Mouse (Mus musculus): ENCODE measurements around the gene Plcb2. TPM values are rescaled to one million over a fixed set of nuclear protein-coding genes. Genes with fewer than 3 reads are reported as not detected.

Gene Plcb2
- polyA plus RNA-seq, 1 experiment from 2014 or later = 1.4 TPM

- no peak overlapping the region for H3K9ac ChIP-seq (ENCODE audit: low read length)
- ATAC-seq (replicated peaks; ENCODE audit: low FRiP score, low TSS enrichment, low read depth) = no peak
- WGBS = 45% methylated on average over 4 of the region's 4 CpGs
- no peaks in the 10 kb centered on the region for H3K9me3 ChIP-seq (ENCODE audit: control insufficient read depth, low read length)
- no peak overlapping the region for H3K27ac ChIP-seq (ENCODE audit: low read depth)
- peaks cover 13% of the 10 kb centered on the region for H3K4me1 ChIP-seq (replicated peaks; ENCODE audit: control insufficient read depth, insufficient read depth, low read length)
- H3K27me3 ChIP-seq (replicated peaks; ENCODE audit: control insufficient read depth, insufficient read depth, low read length) = peaks cover 40% of the 10 kb centered on the region
- no peak for DNase-seq (ENCODE audit: low spot score)
- no peak overlapping the region for H3K4me2 ChIP-seq (ENCODE audit: low read length)
- H3K4me3 ChIP-seq (ENCODE audit: low read depth, low read length) = no peak overlapping the region
- no peaks in the 10 kb centered on the region for H3K36me3 ChIP-seq (ENCODE audit: control insufficient read depth, insufficient read depth, low read length)
Observed at GRCm38 (mm10) chr2:118714230-118714629, 14.0 kb downstream of the Plcb2 start.

GRCm38 (mm10) chr2:118713631-118714030 lies 14.6 kb downstream of the Plcb2 start:
- Histone ChIP-seq H3K9me3 (ENCODE audit: control insufficient read depth, low read length) (no peaks in the 10 kb centered on the region), H3K4me2 (ENCODE audit: low read length) (no peak overlapping the region), H3K27me3 (replicated peaks; ENCODE audit: control insufficient read depth, insufficient read depth, low read length) (peaks cover 41% of the 10 kb centered on the region), H3K36me3 (ENCODE audit: control insufficient read depth, insufficient read depth, low read length) (no peaks in the 10 kb centered on the region), H3K4me1 (replicated peaks; ENCODE audit: control insufficient read depth, insufficient read depth, low read length) (peaks cover 13% of the 10 kb centered on the region), H3K27ac (ENCODE audit: low read depth) (no peak overlapping the region), H3K9ac (ENCODE audit: low read length) (no peak overlapping the region), H3K4me3 (ENCODE audit: low read depth, low read length) (no peak overlapping the region)
- DNase-seq (ENCODE audit: low spot score) = no peak
- ATAC-seq (replicated peaks; ENCODE audit: low FRiP score, low TSS enrichment, low read depth) = no peak
- 83% methylated on average over 6 of the region's 6 CpGs for WGBS

GRCm38 (mm10) chr2:118711038-118711494 lies 17.2 kb downstream of the Plcb2 start:
- peaks cover 13% of the 10 kb centered on the region for H3K4me1 ChIP-seq (replicated peaks; ENCODE audit: control insufficient read depth, insufficient read depth, low read length)
- peak overlapping the region; percentile 34 for H3K4me3 ChIP-seq (ENCODE audit: low read depth, low read length)
- no peaks in the 10 kb centered on the region for H3K36me3 ChIP-seq (ENCODE audit: control insufficient read depth, insufficient read depth, low read length)
- ATAC-seq (replicated peaks; ENCODE audit: low FRiP score, low TSS enrichment, low read depth) (peak; percentile 77), DNase-seq (ENCODE audit: low spot score) (peak; percentile 82)
- no peaks in the 10 kb centered on the region for H3K9me3 ChIP-seq (ENCODE audit: control insufficient read depth, low read length)
- no peak overlapping the region for H3K27ac ChIP-seq (ENCODE audit: low read depth)
- H3K27me3 ChIP-seq (replicated peaks; ENCODE audit: control insufficient read depth, insufficient read depth, low read length) = peaks cover 65% of the 10 kb centered on the region
- WGBS = 1% methylated on average over 36 of the region's 36 CpGs
- H3K9ac ChIP-seq (ENCODE audit: low read length) = peak overlapping the region; percentile 26; the same call in 1 of the 2 replicates
- H3K4me2 ChIP-seq (ENCODE audit: low read length) = peak overlapping the region; percentile 80

- H3K4me3 ChIP-seq (ENCODE audit: low read depth, low read length) = no peak overlapping the region
- ATAC-seq (replicated peaks; ENCODE audit: low FRiP score, low TSS enrichment, low read depth) = no peak
- no peaks in the 10 kb centered on the region for H3K36me3 ChIP-seq (ENCODE audit: control insufficient read depth, insufficient read depth, low read length)
- H3K27ac ChIP-seq (ENCODE audit: low read depth) = no peak overlapping the region
- H3K27me3 ChIP-seq (replicated peaks; ENCODE audit: control insufficient read depth, insufficient read depth, low read length) = peaks cover 79% of the 10 kb centered on the region
- no peaks in the 10 kb centered on the region for H3K9me3 ChIP-seq (ENCODE audit: control insufficient read depth, low read length)
- no peak overlapping the region for H3K9ac ChIP-seq (ENCODE audit: low read length)
- H3K4me2 ChIP-seq (ENCODE audit: low read length) = no peak overlapping the region
- no peak for DNase-seq (ENCODE audit: low spot score)
- WGBS = 42% methylated on average over 4 of the region's 4 CpGs
- peaks cover 13% of the 10 kb centered on the region for H3K4me1 ChIP-seq (replicated peaks; ENCODE audit: control insufficient read depth, insufficient read depth, low read length)
Observed at GRCm38 (mm10) chr2:118709655-118710221, 18.5 kb downstream of the Plcb2 start.

- H3K4me3 ChIP-seq (ENCODE audit: low read depth, low read length) = no peak overlapping the region
- ATAC-seq (replicated peaks; ENCODE audit: low FRiP score, low TSS enrichment, low read depth) (no peak), DNase-seq (ENCODE audit: low spot score) (no peak)
- WGBS = 82% methylated on average over 4 of the region's 4 CpGs
- no peak overlapping the region for H3K4me2 ChIP-seq (ENCODE audit: low read length)
- H3K27ac ChIP-seq (ENCODE audit: low read depth) = no peak overlapping the region
- H3K4me1 ChIP-seq (replicated peaks; ENCODE audit: control insufficient read depth, insufficient read depth, low read length) = peaks cover 22% of the 10 kb centered on the region
- peaks cover 91% of the 10 kb centered on the region for H3K27me3 ChIP-seq (replicated peaks; ENCODE audit: control insufficient read depth, insufficient read depth, low read length)
- H3K36me3 ChIP-seq (ENCODE audit: control insufficient read depth, insufficient read depth, low read length) = no peaks in the 10 kb centered on the region
- H3K9ac ChIP-seq (ENCODE audit: low read length) = no peak overlapping the region
- H3K9me3 ChIP-seq (ENCODE audit: control insufficient read depth, low read length) = no peaks in the 10 kb centered on the region
Observed at GRCm38 (mm10) chr2:118708472-118708871, 19.8 kb downstream of the Plcb2 start.

- no peak overlapping the region for H3K27ac ChIP-seq (ENCODE audit: low read depth)
- peaks cover 92% of the 10 kb centered on the region for H3K27me3 ChIP-seq (replicated peaks; ENCODE audit: control insufficient read depth, insufficient read depth, low read length)
- H3K4me3 ChIP-seq (ENCODE audit: low read depth, low read length) = no peak overlapping the region
- ATAC-seq (replicated peaks; ENCODE audit: low FRiP score, low TSS enrichment, low read depth) (no peak), DNase-seq (ENCODE audit: low spot score) (no peak)
- H3K4me1 ChIP-seq (replicated peaks; ENCODE audit: control insufficient read depth, insufficient read depth, low read length) = peaks cover 25% of the 10 kb centered on the region
- H3K36me3 ChIP-seq (ENCODE audit: control insufficient read depth, insufficient read depth, low read length) = no peaks in the 10 kb centered on the region
- H3K9ac ChIP-seq (ENCODE audit: low read length) = no peak overlapping the region
- H3K4me2 ChIP-seq (ENCODE audit: low read length) = no peak overlapping the region
- WGBS = 11% methylated on average over 6 of the region's 6 CpGs
- H3K9me3 ChIP-seq (ENCODE audit: control insufficient read depth, low read length) = no peaks in the 10 kb centered on the region
Observed at GRCm38 (mm10) chr2:118706436-118706835, 21.8 kb downstream of the Plcb2 start.

- Histone ChIP-seq H3K36me3 (ENCODE audit: control insufficient read depth, insufficient read depth, low read length) (no peaks in the 10 kb centered on the region), H3K9me3 (ENCODE audit: control insufficient read depth, low read length) (no peaks in the 10 kb centered on the region), H3K4me3 (ENCODE audit: low read depth, low read length) (peak within 1 kb of the TSS; percentile 42), H3K27me3 (replicated peaks; ENCODE audit: control insufficient read depth, insufficient read depth, low read length) (peaks cover 84% of the 10 kb centered on the region), H3K4me2 (ENCODE audit: low read length) (peak within 1 kb of the TSS; percentile 77), H3K9ac (ENCODE audit: low read length) (0 out of 2 replicates have a peak within 1 kb of the TSS, but pooled peaks have one; percentile 4), H3K27ac (ENCODE audit: low read depth) (no peak within 1 kb of the TSS), H3K4me1 (replicated peaks; ENCODE audit: control insufficient read depth, insufficient read depth, low read length) (peaks cover 21% of the 10 kb centered on the region)
- 3% methylated on average over 47 of the region's 50 CpGs for WGBS
- DNase-seq (ENCODE audit: low spot score) (peak; percentile 64), ATAC-seq (replicated peaks; ENCODE audit: low FRiP score, low TSS enrichment, low read depth) (0 out of 2 replicates have a peak, but pooled peaks have one; percentile 3)
Observed at GRCm38 (mm10) chr2:118703913-118704730, 24.1 kb downstream of the Plcb2 start, which contains the start of gene Ankrd63. Gene Ankrd63, minus strand, starts transcription at chr2:118703963.

- Histone ChIP-seq H3K4me1 (replicated peaks; ENCODE audit: control insufficient read depth, insufficient read depth, low read length) (peaks cover 22% of the 10 kb centered on the region), H3K27me3 (replicated peaks; ENCODE audit: control insufficient read depth, insufficient read depth, low read length) (peaks cover 79% of the 10 kb centered on the region), H3K9ac (ENCODE audit: low read length) (0 out of 2 replicates have a peak overlapping the region, but pooled peaks have one; percentile 4), H3K4me2 (ENCODE audit: low read length) (peak overlapping the region; percentile 77), H3K27ac (ENCODE audit: low read depth) (no peak overlapping the region), H3K36me3 (ENCODE audit: control insufficient read depth, insufficient read depth, low read length) (no peaks in the 10 kb centered on the region), H3K4me3 (ENCODE audit: low read depth, low read length) (peak overlapping the region; percentile 42), H3K9me3 (ENCODE audit: control insufficient read depth, low read length) (no peaks in the 10 kb centered on the region)
- ATAC-seq (replicated peaks; ENCODE audit: low FRiP score, low TSS enrichment, low read depth) (peak; percentile 21; the same call in 1 of the 2 replicates), DNase-seq (ENCODE audit: low spot score) (peak; percentile 84)
- under 1% methylated on average over 93 of the region's 93 CpGs for WGBS
Observed at GRCm38 (mm10) chr2:118702883-118703761, 25.1 kb downstream of the Plcb2 start.
